Mouse (Mus musculus) heart, postnatal 0 days (tissue): ENCODE measurements around the gene Usp48.

Experiments used
- CTCF ChIP-seq: IDR thresholded peaks from 2 replicates; pipeline ENCODE4 v1.5.1; 2016; ENCODE audit warnings: antibody characterized with exemption, control low read depth, low read depth
- EP300 ChIP-seq: IDR thresholded peaks from 2 replicates; pipeline ENCODE4 v1.6.1; 2016; ENCODE audit warnings: antibody characterized with exemption, low read depth

- no peak for TF ChIP-seq CTCF
- TF ChIP-seq EP300, result no peak
Observed at GRCm38 (mm10) chr4:137695300-137695699, 101.7 kb downstream of the Usp48 start.
